15 mouse cellular contexts compared by ENCODE assay signal in the genomic region with DNA sequence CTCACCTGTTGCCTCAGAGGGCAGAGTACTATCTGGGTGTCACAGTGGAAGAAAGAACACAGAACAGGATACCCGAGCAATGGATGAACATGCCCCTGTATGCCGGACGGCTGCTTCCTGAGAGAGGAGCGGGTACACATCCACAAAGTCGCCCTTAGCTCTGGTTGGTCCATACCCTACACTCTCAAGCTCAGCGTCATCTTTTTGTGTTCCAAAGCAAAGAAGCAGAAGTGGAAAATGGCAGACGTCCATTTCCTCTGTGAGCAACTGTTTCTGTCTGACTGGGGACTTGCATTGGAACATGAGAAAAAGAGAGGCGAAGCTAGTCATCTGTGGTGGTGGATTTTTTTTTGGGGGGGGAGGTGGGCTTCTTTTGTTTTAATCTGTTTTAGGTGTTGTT. TPM values are rescaled to one million over a fixed set of nuclear protein-coding genes. Genes with fewer than 3 reads are reported as not detected.
A peak's percentile ranks its signal among the peaks of the same experiment; 100 is the strongest.
DNase-seq lines count a peak whose midpoint lies in the region; ATAC-seq lines count a peak whose summit lies in the region.
"Had no signal": no experiment of that assay in that cellular context is flagged by ENCODE, and none has a peak within 500 bp of the region (broad histone marks: within the 10 kb centered on the region; RNA-seq: fewer than 3 reads in every experiment).

No protein-coding gene starts in this region.

- no peak overlapping the region for H3K27ac ChIP-seq in kidney, embryonic 14.5 days (ENCODE audit: low read depth, low read length)
- H3K27ac ChIP-seq: embryonic facial prominence, embryonic 12.5 days; liver, embryonic 13.5 days had no signal

- no peak overlapping the region for H3K9ac ChIP-seq in kidney, embryonic 14.5 days (ENCODE audit: low read depth, low read length)
- H3K9ac ChIP-seq: embryonic facial prominence, embryonic 12.5 days; liver, embryonic 13.5 days had no signal

- whole genome bisulfite sequencing in kidney, embryonic 14.5 days = 87% methylated on average over 8 of the region's 8 CpGs

- H3K36me3 ChIP-seq in kidney, embryonic 14.5 days (ENCODE audit: control insufficient read depth, insufficient read depth, low read length) = no peaks in the 10 kb centered on the region
- H3K36me3 ChIP-seq: embryonic facial prominence, embryonic 12.5 days; liver, embryonic 13.5 days had no signal

- no peaks in the 10 kb centered on the region for H3K4me1 ChIP-seq in kidney, embryonic 14.5 days (ENCODE audit: control insufficient read depth, insufficient read depth, low read length)

- ATAC-seq in kidney, embryonic 14.5 days (ENCODE audit: low FRiP score, low TSS enrichment) = 0 out of 2 replicates have a peak, but pooled peaks have one; percentile 9
- peak; percentile 47 to 55 for ATAC-seq in hematopoietic stem cell, adult 5-6 weeks (replicated peaks in 1 of 2; ENCODE audit: insufficient read depth in 1 of 2, low FRiP score in 2 of 2, low TSS enrichment in 1 of 2, low read depth in 1 of 2, poor library complexity in 2 of 2, severe bottlenecking in 2 of 2)
- 0 out of 2 replicates have a peak, but pooled peaks have one; percentile 31 for ATAC-seq in neutrophil, adult 5-6 weeks (ENCODE audit: extremely low read depth, insufficient number of reproducible peaks, low FRiP score, poor library complexity, severe bottlenecking)
- no peak; the same call in 1 of the 2 replicates for ATAC-seq in frontal cortex, adult (ENCODE audit: low TSS enrichment)

- no peaks in the 10 kb centered on the region for H3K9me3 ChIP-seq in kidney, embryonic 14.5 days (ENCODE audit: control insufficient read depth, low read length)
- H3K9me3 ChIP-seq: embryonic facial prominence, embryonic 12.5 days; liver, embryonic 13.5 days had no signal

- no peak overlapping the region for H3K4me2 ChIP-seq in kidney, embryonic 14.5 days (replicated peaks; ENCODE audit: low read depth, low read length)
- H3K4me2 ChIP-seq: embryonic facial prominence, embryonic 12.5 days; liver, embryonic 13.5 days had no signal

- no peak overlapping the region for H3K4me3 ChIP-seq in kidney, embryonic 14.5 days (ENCODE audit: low read length)
- H3K4me3 ChIP-seq: embryonic facial prominence, embryonic 12.5 days; liver, embryonic 13.5 days had no signal

- H3K27me3 ChIP-seq in kidney, embryonic 14.5 days (ENCODE audit: control insufficient read depth, insufficient read depth, low read length) = no peaks in the 10 kb centered on the region
- H3K27me3 ChIP-seq: embryonic facial prominence, embryonic 12.5 days; liver, embryonic 13.5 days had no signal

- no peak for DNase-seq in kidney, adult 9 months
- peak; percentile 39 for DNase-seq in lung, postnatal 36 days
- no peak for DNase-seq in lung, postnatal 10 days
- no peak for DNase-seq in adrenal gland, adult 2 months
- DNase-seq: cerebellum, postnatal 25 days; kidney, adult 8-10 months; midbrain, embryonic 14.5 days; right cerebral cortex, postnatal 25 days; thymus, adult 2 months had no signal

RNA-seq across cellular contexts. Expression of a gene that starts 30.9 kb away (rescaled TPM):
- 9.3 TPM in 2 replicates for polyA plus RNA-seq in kidney, embryonic 14.5 days (2014; fragmentation: Nextera tagmentation; extraction: Ambion mirVana)
- total RNA-seq in hematopoietic stem cell, adult 5-6 weeks (2017) = 9.6 and 13.3 TPM in 2 replicates
- 7.1 and 9.1 TPM in 2 replicates for total RNA-seq in neutrophil, adult 5-6 weeks (2017)
- total RNA-seq in adrenal gland, adult 2 months (2021) = 1 to 10 TPM; 1.9 to 2.5 TPM
- polyA plus RNA-seq in adrenal gland, adult 2 months (2012; rRNA removed) = 1.1 and 2.1 TPM in 2 replicates
